Mouse (Mus musculus): ENCODE data around the gene Myocd.

GRCm38 (mm10) chr11:65256143-65256542 is 13.6 kb downstream of the Myocd start:
- TF ChIP-seq POLR2A (IDR thresholded peaks at IDR 0.05; ENCODE audit: insufficient read depth, low read depth, low read length) (no peak), CTCF (IDR thresholded peaks at IDR 0.05; ENCODE audit: insufficient read depth, low read depth, low read length) (no peak)

All from olfactory bulb, adult 2 months (tissue).